Mouse (Mus musculus): ENCODE results near the gene Erbb2.

Erbb2 gene

GRCm38 (mm10) chr11:98426592-98426991 lies 14.3 kb downstream of the Erbb2 start:
- no peak for DNase-seq

- no peak for DNase-seq
Observed at GRCm38 (mm10) chr11:98428436-98428835, 16.2 kb downstream of the Erbb2 start.

GRCm38 (mm10) chr11:98431743-98432502 lies 19.7 kb downstream of the Erbb2 start:
- no peak for DNase-seq

- no peak for DNase-seq
Observed at GRCm38 (mm10) chr11:98435723-98436122, 23.5 kb downstream of the Erbb2 start.

- DNase-seq = no peak
Observed at GRCm38 (mm10) chr11:98437441-98437840, 25.2 kb downstream of the Erbb2 start.

GRCm38 (mm10) chr11:98438331-98439158 lies 26.3 kb downstream of the Erbb2 start, which contains the start of gene Mien1:
Gene Mien1, minus strand, starts transcription at chr11:98438991.
- DNase-seq = peak; percentile 92 to 99

GRCm38 (mm10) chr11:98443688-98444087 lies 31.4 kb downstream of the Erbb2 start:
- DNase-seq = no peak

- no peak for DNase-seq
Observed at GRCm38 (mm10) chr11:98445238-98445637, 33.0 kb downstream of the Erbb2 start.

GRCm38 (mm10) chr11:98445679-98446078 lies 33.4 kb downstream of the Erbb2 start:
- DNase-seq = no peak

- no peak for DNase-seq
Observed at GRCm38 (mm10) chr11:98446213-98446561, 33.9 kb downstream of the Erbb2 start, which contains the start of gene Grb7. Gene Grb7, plus strand, starts transcription at chr11:98446394.

GRCm38 (mm10) chr11:98446562-98447474 lies 34.5 kb downstream of the Erbb2 start:
- DNase-seq = peak; percentile 69 to 79

- no peak for DNase-seq
Observed at GRCm38 (mm10) chr11:98447475-98447834, 35.2 kb downstream of the Erbb2 start.

GRCm38 (mm10) chr11:98448191-98448790 lies 36.0 kb downstream of the Erbb2 start:
- no peak for DNase-seq

- no peak for DNase-seq
Observed at GRCm38 (mm10) chr11:98449419-98449818, 37.1 kb downstream of the Erbb2 start.

GRCm38 (mm10) chr11:98449921-98450771 lies 37.9 kb downstream of the Erbb2 start:
- no peak for DNase-seq

GRCm38 (mm10) chr11:98455484-98455883 lies 43.2 kb downstream of the Erbb2 start:
- DNase-seq = no peak

- DNase-seq = no peak
Observed at GRCm38 (mm10) chr11:98456545-98456944, 44.3 kb downstream of the Erbb2 start.

- DNase-seq = no peak
Observed at GRCm38 (mm10) chr11:98456945-98457344, 44.7 kb downstream of the Erbb2 start.

- peak; percentile 84 to 90 for DNase-seq
Observed at GRCm38 (mm10) chr11:98457367-98458120, 45.3 kb downstream of the Erbb2 start.

- no peak for DNase-seq
Observed at GRCm38 (mm10) chr11:98458121-98458990, 46.1 kb downstream of the Erbb2 start.
